Mouse (Mus musculus) c-Kit-negative CD71-positive TER-119-positive erythroid progenitor cells, embryonic 14.5 days (primary cell): Measurements from ENCODE around the gene Etfb.
"Not testable (repeated sequence)": the region's sequence is repeated elsewhere in the genome, so short reads cannot be mapped to it uniquely, and the experiment has no call there.

ENCODE experiments used
- DNase-seq: peaks from one replicate; pipeline ENCODE4 v3.0.0-alpha.2; 2013; ENCODE audit warnings: low read depth, low spot score

Etfb gene

DNA sequence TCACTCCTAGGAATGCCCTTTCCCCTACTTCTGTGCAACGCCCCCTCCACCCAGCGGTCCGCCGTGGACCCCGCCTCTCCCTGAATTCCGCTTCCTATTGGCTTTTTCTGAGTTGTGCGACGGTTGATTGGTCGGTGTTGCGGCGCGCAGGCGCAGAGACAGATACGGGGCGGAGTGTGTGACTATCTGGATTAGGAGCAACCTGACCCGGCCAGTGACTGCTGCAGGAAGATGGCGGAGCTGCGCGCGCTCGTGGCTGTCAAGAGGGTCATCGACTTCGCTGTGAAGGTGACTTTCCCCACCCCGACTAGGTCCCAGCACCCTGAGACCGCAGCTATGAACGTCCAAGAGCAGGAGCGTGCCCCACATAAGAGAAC is at the start of gene Etfb, which contains the start of gene Gm45233:
TSS of gene Etfb (plus strand) at position 167 of the 377 bp plus-strand sequence.
TSS of gene Gm45233 (plus strand) at position 212 of the 377 bp plus-strand sequence.
- DNase-seq: peak; percentile 86

DNA sequence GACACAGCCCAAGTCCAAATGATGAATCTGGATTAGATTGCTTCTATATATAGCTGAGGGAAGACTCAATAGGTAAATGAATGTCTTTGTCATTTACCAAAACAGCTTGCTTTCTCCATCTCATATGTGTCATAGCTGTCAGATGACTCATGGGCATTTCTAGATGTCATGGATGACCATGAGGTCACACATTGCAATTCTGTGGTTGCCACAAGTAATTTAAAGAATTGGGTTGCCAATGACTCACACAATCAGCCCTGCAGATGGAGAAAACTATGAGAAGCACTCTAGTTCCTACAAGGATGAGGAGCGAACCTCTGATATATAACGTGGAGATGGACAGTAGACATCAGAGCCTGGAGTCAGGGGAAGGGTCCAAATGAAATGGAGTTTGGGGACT is 44.4 kb upstream of the Etfb start:
- no peak for DNase-seq

DNA sequence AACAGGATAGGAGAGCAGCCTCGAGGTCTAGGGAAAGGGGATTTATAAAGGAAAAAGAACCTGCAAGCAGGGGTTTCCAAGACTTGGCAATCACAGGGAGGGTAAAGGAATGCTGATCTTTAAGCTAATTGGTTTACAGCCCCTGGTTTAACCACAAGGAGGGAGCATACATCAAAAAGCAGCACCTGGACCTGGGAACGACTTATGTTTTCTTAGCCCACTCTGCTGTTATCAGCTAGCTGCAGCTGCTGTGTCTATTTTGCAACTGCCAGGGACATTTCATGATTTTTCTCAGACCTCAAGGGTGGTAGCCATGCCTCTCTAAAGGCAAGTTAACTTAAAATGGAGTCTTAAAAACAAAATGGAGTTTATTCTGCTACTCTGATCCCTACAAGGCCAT is 41.2 kb upstream of the Etfb start:
- no peak for DNase-seq

DNA sequence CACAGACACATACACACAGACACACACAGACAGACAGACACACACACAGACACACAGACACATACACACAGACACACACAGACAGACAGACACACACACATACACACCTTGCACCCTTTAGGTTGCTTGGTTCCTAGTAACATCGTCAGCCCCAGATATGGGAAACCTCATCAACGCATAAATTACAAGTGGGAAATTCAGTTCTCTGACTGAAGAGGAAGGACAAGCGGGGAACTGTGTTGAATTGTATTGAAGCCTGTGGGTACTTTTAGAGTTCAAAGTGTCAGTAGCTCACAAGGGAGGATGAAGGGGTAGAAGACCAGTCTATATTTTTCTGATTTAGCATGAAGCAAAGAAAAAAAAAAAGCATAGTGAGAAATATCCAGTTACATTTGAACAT is 36.3 kb upstream of the Etfb start:
- no peak for DNase-seq

DNA sequence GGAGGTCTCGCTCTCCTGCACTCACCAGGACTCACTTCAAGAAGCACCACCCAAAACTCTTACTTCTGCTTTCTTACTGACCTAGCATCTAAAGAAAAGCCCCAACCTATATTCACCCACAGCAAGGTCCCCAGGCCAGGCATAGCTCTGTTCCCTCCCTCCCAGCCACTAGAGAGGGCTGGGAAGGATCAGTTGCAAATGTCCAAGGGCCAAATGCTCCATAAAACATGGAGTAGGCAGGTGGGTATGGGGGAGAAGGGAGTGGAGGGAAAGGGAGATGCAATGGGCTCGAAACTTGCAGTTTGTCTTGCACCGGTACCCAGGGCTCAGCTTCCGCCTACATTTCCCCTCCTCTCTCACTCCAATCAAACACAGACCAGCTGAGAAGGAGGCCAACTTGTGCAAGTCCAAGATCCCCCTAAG is 35.7 kb upstream of the Etfb start, which contains the start of gene Siglecg:
TSS of gene Siglecg (plus strand) at position 74 of the 423 bp plus-strand sequence.
- DNase-seq: no peak

DNA sequence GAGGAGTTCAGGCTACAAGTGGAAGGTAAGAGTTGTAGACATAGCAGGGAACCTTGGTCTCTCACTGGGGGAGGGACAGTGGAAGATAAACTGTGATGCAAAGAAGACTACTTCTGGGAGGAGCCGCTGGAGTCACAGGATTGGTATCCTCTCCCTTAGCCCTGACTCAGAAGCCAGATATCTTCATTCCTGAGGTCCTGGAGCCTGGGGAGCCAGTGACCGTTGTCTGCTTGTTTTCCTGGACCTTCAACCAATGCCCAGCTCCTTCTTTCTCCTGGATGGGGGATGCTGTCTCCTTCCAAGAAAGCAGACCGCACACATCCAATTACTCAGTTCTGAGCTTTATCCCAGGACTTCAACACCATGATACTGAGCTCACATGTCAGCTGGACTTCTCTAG is 34.8 kb upstream of the Etfb start:
- DNase-seq: no peak

DNA sequence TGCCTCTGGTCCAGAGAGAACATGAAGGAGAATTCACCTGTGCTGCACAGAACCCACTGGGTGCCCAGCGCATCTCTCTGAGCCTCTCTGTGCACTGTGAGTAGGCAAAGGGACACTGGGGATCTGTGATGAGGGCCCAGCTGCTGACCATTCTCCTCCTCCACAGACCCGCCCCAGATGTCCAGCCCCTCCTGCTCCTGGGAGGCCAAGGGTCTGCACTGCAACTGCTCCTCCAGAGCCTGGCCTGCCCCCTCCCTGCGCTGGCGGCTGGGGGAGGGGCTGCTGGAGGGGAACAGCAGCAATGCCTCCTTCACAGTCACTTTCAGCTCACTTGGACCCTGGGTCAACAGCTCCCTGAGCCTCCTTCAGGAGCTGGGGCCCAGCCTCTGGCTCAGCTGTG is 32.2 kb upstream of the Etfb start:
- not testable (repeated sequence) for DNase-seq

DNA sequence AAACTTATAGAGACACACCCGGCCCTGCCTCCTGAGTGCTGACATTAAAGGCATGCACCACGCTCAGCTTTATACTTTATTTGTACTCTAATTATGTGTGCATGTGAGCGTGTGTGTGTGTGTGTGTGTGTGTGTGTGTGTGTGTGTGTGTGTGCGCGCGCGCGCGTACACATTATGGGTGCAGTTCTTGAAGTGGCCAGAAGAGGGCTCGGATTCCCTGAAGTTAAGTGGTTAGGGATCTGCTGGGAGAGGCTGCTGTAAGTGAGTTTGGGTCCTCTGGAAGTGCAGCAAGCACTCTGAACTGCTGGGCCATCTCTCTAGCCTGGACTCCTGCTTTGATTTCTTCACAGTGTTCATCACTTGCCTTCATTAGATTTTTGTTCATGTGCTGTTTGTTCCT is 26.6 kb upstream of the Etfb start:
- DNase-seq: no peak

DNA sequence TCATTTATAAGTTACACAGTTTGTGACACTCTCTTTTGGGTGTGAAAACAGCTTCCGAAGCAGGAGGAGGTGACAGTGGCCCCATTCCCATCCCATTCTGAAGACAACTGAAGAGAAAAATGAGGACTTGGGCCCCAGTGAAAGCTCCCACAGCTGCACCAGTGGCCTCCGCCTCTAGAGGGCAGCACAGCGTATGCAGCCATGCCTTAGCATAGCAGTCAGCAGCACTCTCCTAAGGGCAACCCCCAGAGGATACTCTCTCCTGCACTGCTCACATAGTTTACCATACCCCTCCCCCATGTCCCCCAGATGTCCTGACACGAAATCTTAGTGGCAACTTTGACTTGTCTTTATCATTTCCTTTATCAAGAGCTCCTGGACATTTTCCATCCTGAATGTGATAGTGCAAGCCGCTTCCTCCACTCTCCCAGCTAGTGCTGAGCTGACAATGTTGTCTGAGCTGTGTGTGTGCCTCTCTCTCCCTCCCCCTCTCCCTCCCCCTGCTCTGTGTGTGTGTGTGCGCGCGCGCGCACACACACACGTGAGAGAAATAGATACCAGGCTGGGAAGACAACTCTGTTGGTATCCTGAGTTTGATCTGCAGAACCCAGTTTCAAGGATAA is 20.8 kb upstream of the Etfb start:
- peak; percentile 15 for DNase-seq

DNA sequence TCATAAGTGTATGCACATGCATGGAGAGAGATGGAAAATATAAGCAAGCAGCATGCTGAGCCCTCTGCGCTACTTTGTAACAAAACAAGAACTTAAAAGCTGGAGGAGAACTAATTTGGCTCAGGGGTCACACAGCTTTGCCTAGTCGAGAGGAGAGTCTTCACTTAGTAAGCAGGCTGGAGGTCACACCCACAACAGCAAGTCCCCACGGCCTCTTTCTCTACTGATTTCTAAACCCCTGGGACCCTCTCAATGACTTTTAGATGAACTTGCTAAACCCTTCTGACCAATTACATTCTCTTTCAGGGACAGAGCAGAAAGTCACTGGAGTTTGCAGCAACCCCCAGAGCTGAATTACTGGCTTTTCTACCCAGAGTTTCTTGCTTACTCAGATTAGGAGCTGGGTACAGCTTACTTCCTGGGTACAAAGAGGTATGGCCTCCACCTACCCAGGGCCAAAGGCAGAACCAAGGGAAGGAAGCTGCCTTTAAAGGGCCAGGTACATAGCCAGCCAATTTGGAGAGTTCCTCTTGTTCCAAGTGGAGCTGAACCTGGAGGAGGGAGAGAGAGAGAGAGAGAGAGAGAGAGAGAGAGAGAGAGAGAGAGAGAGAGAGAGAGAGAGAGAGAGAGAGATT is 19.8 kb upstream of the Etfb start:
- no peak for DNase-seq

DNA sequence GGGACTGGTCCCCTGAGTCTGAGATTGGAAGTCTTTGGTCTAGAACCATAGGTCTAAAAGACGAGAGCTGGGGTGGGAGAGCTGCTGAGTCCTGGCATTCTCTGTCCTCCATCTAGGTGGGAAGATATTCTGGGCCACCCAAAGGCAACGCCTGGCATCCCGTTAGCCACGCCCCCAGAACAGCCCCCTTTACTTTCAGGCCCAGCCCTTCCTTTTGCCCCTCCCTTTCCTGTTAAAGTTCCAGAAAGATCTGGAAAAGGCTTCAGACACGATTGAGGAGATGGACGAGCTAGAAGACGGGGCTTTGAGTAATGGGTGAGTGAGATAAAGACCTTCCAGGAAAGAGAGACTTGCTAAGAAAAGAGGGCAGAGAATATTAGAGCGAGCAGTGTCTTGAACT is 16.5 kb upstream of the Etfb start, which contains the start of gene Lim2:
TSS of gene Lim2 (plus strand) at position 265 of the 400 bp plus-strand sequence.
- no peak for DNase-seq

DNA sequence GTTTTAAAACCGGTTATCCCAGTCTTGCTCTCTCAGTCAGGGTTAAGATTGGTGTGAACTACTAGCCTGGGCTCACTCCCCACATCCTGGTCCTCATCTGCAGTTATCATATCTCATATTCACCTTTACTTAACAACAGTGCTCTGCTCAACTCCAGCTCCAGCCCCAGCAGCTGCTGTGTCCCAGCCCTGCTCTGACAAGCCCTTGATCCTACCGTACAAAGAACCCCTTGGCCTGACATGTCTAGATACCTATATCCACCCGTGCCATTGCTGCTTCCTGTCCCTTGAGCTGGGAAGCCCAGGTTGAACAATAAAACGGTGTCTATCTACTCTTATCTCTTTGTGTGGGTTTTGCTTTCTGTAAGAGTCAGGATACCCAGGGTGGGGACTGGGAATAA is 14.4 kb upstream of the Etfb start:
- DNase-seq: no peak

DNA sequence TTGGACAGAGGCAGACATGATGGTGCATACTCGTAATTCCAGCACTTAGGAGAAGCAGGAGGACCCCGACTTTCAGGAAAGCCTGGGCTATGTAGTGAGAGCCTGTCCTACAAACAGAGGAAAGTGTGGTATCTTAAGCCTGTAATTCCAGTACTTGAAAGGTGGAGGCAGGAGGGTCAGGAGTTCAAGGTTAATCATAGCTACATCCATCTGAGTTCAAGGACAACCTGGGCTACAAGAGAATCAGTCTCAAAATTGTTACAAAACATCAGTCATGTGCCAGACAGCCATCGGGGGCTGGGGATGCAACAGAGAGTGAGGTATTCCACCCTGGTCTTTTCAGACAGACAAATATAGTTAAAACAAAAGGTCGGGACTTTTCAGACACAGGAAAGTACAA is 11.0 kb upstream of the Etfb start:
- DNase-seq: no peak

DNA sequence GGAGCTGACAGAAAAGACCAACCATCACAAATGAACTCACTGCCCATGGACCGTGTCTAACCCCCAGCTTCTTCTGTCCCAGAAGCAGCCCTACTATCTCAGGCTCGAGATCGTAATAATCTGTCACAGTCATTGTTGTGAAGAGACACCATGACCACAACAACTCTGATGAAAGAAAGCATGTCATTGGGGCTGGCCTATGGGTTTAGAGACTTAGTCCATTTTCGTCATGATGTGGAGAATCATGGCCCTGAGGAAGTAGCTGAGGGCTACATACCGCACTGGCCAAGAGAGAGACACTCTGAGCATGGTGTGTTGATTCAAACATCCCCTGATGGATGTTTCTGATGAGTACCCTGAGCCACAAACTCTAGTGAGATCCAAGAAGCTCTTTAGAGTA is 9.2 kb upstream of the Etfb start:
- no peak for DNase-seq

DNA sequence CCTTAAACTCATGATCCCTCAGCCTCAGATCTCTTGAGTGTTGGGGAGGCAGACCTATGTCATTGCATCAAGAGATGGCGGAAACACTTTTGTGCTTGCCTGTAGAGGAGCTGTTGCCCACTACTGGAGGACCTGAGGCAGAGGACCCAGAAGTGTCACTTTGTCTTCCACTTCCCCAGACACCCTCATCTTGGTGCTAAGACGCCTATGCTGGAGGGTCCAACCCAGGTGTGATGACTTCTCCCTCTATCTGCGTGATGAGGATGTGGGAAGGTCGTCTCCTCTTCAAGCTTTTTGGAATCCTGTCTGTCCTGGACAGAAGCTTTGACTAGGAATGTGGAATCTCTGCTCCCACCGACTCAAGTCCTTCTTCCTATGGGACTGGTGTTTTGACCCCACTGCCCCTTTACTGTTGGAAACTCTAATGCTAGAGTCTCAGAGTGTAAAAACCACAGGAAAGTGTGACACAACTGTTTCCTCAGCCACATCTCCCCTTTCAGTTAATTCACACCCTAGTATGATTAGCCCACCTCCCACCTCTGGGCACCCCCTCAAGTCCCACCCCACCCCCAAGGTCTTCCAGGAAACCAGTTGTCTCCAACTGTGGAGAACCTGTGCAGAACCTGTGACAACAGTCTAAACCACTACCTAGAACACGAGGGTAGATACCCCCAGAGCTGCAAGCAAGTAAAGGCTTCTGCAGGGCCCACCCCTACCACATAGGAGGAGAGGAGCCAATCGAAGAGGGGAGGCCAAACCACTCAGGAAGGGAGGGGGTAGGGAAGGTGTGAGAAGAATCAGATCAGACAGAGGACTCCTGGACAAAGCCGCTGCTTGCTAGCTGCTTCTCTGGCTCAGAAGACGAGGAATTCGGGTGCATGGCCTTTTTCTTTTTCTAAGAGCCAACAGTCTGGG is 7.3 kb upstream of the Etfb start, which contains the start of gene Nkg7:
TSS of gene Nkg7 (plus strand) at position 733 of the 915 bp plus-strand sequence.
- DNase-seq: no peak

DNA sequence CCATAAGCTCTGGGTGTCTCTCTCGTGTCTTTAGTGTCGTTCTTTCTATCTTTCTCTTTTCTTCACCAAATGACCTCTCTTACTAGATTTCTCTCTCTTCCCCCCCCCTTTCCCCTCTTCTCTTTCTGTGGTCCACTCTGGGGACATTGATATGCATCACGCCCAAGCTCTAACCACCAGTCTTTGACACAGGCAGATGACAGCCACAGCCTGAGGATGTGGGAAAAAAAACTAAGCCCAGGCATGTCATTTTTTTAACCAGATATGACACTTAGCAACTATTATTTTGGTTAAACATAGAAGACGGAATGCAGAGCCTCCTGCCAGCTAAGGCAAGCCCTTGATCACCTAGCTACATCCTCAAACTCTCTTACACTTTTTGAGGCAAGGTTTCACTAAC is 5.3 kb upstream of the Etfb start:
- DNase-seq: no peak

DNA sequence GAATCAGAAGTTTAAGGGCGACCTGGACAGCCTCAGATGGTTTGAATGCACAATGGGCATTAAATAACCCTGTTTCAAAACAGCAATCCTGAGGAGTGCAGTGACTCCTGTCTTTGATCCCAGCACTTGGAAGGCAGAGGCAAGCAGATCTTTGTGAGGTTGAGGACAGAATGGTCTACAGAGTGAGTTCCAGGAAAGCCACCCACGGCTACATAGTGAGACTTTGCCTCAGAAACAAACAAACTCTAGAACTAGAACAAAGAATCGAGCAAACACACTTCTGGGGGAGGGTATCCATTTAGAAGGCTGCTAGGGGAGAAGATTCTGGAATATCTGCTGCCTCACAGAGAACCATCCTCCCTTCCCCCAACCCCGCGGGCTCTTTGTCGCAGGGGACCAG is 3.4 kb upstream of the Etfb start, which contains the start of gene Cldnd2:
TSS of gene Cldnd2 (plus strand) at position 301 of the 400 bp plus-strand sequence.
- no peak for DNase-seq

DNA sequence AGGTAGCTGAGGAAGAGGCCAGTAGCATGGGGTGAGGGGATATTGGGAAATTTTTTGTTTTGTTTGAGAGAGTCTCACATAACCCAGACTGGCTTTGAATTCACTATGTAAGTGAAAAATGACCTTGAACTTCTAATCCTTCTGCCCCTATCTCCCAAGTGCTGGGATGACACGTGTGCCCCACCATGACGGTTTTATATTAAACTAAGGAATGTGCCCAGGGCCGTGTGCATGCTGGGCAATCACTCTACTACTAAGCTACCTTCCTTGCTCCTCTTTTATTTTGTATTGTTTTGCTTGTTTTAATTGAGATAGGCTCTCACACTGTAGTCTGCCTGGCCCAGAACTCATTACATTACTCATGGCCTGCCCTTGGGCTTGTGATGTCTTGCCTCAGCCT is 2.8 kb upstream of the Etfb start:
- no peak for DNase-seq

DNA sequence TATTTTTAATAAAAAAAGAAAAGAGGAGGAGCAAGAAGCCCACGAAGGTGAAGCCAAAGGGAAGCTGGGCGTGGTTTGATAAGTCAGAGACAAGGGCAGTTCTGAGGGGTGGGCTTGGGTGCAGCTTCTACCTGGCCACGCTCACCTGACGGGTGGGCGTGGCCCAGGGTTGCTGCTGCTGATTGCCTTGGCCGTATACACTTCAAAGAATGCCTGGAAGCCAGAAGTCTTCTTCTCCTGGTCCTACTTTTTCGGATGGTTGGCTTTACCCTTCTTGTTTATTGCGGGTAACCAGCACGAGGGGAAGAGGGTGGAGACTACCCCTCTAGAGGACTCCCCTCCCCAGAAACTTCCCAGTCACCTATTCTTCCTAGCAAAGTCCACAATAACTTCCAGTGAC is 1.2 kb upstream of the Etfb start:
- no peak for DNase-seq

DNA sequence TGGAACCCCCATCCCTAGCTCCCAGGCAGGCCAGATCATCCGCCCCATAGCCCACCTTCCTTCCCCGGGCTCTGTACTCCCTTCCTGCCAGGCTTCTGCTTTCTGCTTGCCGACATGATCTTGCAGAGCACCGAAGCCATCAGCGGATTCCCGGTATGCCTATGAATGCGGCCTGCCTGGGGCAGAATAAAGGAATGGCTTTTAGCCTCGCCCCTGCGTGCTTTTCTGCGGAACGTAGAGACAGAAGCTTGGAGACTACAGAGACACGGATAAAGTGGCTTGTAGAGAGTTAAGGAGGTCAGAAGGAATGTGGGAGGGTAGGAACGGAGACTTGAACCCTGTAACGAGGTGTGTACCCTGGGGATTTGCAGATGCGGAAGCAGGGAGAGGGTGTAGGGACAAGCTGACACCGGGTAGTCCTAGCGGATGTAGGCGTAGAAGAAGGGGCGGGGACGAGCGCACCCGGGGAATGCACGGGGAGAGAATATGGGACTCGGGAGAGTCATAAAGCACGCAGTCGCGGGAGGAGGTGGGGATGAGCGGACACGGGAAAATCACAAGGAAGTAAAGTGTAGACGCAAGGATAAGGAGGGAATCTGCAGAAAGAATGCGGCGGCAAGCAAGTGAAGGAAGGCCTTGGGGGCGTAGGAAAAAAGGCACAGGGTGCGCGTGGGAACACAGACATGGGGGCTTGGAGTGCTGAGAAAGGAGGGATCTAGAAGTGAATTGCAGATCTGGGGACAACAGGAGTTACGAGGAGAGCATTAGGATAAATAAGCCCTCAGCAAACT is 562 bp upstream of the Etfb start:
- DNase-seq: no peak

DNA sequence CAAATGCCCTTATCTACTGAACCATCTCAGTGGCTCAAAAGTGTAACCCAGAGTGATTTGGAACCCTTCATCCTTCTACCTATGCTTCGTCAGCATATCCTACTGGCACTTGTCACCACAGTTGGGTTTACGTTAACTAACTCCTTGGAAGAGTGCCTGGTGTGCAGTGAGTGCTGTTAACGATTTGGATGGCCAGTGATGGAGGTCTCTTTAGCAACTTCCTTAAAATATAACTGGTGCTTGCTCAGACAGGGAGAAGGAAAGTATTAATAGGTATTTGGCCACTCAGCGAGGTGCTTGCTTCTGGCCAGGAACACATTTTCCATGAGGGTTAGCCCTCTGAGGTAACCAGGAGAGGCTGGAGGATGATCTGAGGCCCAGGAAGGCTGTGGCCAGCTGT is 3.9 kb downstream of the Etfb start:
- no peak for DNase-seq
